Mouse (Mus musculus) c-Kit-positive CD71-positive TER-119-positive erythroid progenitor cells, embryonic 14.5 days (primary cell): ENCODE measurements at regions not wholly inside any gene's neighbourhood (a gene's known extent, or its start where the extent isn't known, plus 50 kb on each side); places are given as distances from the start of the nearest gene placed in this dataset.

Experiments used
- DNase-seq: peaks from one replicate; pipeline ENCODE4 v3.0.0-alpha.2; 2013; ENCODE audit warnings: low spot score

DNA sequence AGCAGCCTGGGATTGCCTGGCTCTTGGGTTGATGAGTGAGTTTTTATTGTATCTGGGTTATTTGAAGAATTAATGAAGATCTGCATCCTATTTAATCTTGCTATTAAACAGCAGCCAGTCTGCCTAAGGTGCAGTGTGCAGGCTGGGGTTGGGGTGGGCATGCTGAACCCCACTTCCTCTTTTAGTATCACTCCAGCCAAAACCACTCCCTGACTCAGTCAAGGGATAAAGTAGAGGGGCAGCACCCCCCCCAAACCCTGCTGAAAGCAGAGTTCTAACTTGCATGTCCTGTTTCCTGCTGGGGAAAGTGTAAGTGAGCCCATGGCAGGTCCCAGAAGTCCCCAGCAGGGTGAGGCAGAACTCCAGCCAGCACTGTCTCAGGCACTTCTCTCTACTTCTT lies 292.7 kb upstream of the Rtl1 start:
- no peak for DNase-seq

DNA sequence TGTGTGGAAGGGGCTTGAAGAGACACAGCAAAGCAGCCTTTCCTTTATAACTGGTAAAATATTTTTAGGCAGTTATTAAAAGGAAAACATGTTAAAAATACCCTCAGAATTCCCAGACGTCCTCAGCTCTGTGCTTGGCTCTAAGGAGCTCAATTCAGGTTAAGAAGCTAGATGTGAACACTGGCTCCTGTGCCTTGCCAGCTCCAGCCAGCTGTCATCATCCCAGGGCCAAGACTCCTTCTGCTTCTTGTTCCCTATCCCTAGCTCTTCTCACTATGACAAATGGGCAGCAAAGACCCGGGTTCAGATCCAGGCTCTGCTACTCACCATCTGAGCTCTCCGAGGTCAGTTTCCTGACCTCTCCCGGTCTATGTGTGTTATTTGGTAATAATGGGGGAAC lies 293.5 kb upstream of the Rtl1 start:
- DNase-seq, result no peak

DNA sequence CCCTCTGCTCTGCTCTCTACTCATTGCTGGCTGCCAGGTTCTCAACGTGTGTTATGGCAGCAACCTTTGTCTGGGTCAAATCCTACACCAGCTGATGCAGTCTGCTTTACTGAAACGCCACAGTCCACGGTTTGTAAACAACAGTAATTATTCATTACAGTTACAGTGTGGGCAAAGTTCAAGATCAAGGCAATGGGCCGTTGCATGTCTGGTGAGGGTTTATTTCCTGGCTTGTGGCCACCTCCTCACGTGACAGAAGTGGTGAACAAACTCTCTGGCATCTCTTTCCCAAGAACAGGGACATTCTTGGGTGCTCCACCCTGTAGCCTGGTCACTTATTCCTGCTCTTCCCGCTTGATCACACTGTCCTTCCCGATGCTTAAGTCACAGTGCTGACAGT lies 295.3 kb upstream of the Rtl1 start:
- DNase-seq, result no peak

DNA sequence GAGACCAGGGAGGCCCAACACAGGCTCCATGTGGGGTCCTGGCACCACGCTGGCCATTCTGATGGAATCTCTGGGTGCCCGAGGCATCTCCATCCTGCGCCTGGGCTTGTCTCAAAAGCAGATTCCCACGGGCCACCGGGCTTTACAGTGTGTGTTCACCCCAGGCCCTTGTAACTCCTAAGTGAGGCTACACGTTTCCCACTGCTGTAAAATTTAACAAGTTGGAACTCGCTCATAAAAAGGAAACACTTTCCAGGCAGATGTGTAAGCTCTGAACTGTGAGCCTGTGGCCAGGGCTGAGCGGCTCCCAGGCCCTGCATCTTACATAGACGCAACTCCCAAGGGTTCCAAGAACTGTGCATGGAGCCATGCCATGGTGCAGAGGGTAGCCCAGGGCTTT lies 296.3 kb upstream of the Rtl1 start:
- no peak for DNase-seq

DNA sequence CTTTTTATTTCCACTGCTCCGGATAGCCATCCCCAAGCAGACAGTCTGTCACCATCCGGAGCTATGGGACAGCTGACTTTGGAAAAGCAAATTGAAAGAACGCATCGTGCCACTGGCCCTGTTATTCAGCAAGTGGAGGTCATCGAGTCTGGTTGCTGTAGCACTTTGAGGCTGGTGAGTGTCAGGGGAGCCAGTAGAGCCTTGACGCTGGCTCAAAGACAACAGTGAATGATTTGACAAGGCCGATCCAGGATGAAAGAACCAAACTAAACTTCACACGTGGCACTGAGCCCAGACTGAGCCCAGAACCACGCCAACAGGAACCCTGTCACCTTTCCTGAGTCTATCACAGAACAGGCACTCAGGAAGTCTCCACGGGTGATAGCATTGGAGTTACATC lies 296.8 kb upstream of the Rtl1 start:
- no peak for DNase-seq

DNA sequence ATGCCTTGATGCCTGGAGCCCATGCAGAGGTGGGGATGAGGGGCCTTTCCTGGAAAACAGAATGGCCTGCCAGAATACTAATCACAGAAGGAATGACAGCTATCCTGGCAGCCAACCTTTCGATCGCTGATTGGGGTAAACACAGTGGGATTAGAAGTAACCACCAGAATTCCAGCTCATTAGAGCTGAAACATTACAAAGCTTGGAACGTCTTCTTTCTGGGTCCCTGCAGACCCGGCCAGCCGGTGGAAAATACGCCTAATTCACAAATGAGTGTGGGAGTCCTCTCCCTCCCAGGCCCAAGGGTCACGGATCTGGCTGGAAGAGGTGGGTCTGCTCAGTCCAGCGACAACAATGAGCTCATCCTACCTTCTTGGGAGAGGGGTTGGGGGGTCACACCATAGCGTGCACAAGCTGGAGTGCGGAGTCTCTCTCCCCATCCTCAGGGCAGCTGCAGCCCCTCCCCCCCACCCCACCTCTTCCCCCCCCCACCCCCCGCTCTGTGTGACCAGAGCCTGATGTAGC lies 297.8 kb upstream of the Rtl1 start:
- no peak for DNase-seq

DNA sequence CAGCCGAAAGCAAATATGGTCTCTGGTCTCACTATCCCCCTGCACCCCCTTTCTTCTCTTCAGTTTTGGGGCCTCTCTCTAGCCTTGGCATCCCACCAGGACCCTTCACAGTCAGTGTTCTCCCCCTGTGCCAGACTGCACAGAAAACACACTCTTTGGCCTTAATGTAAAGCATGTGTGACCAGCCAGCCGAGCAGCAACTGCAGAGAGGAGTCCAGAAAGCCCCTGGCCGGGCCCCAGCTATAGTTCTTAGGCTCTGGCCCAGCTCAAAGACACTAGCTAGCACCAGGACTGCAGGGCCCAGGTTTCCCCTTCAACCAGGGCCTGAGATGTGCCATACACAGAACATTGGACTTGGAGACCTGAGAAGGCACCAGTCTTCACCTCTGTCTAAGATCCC lies 299.3 kb upstream of the Rtl1 start:
- no peak for DNase-seq

DNA sequence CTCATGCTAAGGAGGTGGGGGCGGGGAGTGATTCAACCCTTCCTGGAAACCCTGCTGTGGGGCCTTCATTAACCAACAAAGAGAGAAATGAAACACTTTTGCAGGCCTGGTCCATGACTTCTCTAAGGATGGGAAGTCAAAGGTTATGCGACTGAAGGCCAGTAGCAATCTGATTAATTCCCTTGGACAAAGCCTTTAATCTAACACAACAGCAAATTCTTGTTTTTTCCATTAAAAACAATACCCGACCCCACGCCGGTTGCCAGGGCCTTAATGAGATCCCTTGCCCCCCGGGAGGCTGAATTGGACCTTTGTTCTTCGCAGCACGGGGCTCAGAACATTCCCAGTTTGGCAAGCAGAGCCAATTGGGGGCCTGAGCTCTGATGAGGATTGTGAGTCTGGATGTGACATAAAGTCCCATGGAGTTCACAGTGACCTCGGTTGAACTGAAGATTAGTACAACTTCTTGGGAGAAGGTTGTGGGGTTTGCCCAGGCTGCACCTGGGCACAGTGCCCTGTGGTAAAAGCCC lies 310.9 kb upstream of the Rtl1 start:
- no peak for DNase-seq

DNA sequence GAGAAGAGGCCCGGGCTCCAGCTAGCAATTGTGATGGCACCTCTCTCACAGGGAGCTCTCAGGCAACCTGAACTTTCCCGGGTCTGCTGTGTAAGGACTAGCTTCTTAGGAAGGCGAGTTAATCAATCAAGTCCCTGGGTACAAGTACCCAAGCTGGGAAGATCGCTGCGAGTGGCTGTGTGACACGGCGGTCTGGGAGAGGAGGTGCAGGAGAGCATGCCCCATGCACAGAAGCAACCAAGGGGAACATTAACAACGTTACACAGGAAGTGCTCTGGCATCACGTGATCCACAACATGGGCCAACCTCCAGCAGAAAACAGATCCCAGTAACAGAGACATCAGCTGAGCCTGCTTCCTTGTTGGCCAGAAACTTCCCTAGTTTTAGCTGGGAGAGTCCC lies 311.4 kb upstream of the Rtl1 start:
- DNase-seq, result no peak

DNA sequence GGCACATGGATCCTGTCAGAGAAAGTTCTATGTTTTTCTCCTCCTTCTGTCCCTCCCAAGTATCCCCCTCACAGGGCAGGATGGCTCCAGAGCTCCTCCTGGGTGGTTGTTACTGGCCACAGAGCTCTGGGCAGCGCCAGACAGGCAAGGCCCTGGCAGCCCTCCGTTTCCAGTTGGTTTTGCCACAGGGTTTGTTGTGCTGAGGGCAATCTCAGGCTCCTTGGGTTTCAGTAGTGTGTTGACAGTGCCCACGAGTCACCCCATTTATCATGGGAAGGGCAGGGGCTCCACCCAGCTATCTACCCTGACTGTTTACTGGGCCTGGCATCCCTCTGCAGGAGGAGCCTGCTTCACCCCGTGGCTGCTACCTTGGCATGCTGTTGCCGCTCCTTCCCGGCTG lies 317.6 kb upstream of the Rtl1 start:
- DNase-seq, result no peak

DNA sequence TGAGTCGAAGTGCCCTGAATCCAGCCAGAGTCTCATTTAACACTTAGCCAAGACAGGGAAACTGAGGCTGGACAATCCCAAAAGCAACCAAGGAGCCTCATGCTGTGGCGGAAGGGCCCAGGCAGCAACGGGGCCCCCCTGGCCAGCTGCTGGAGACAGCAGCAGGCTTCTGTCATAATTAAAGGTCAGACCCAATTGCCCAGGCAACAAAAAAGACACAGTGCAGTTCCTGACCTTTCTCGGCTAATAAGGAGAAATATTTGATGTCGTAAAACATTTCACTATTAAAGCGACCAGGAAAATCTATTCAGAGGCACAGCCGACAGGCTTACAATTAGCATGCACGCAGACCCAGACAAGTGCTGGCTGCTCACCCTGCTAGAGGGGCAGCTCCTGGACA lies 318.8 kb upstream of the Rtl1 start:
- DNase-seq, result no peak

DNA sequence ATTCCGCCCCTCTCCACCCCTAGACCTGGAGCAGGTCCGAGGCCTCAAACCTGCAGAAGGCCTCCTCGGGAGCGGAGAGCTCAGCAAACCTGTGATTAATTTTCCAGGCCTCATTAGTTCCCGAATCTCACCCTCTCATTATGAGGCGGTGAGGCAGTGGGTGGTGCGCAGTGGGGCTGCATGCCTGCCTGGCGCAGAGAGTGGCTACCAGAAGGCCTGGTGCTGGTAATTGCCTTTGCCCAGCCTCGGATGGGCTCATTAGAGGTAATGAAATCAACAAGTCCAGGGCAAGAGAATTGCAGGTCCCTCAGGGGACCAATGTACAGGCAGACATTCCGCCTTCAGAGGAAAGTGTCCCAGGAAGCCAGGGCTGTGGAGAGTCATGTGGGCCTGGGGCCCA lies 322.0 kb upstream of the Rtl1 start:
- no peak for DNase-seq

DNA sequence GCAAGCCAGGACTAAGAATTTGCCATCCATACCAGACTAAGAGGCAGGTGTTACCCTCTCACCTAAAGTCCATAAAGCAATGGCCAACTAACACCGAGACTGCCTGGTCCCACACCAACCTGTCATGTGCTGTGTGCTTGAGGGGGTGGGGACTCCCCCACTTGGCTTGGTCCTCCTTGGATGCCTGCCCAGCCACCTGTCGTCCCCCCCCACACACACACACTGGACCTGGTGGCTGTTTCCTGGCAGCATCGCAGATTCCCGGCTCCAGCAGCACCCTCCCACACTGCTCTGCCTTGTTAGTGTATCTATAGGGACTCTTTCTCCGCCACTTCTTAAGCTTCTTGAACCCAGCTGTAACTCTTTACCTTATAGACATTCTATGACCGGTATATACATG lies 325.7 kb upstream of the Rtl1 start:
- no peak for DNase-seq

DNA sequence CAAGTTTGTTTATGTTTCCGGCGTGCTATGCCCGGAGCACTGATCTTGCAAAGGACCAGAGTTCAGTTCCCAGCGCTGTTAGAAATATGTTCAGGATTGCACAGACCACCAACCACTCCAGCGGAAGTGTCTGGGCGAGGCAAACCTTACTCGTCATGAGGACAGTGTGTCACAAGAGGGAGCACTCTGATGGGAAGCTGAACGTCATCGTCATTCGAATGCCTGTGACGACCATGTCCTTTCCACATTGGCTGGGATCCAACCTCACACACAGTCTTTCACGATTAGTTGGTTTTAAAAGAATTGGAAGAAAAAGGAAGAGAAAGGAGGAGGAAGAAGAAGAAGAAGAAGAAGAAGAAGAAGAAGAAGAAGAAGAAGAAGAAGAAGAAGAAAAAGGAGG lies 326.5 kb upstream of the Rtl1 start:
- DNase-seq, result no peak

DNA sequence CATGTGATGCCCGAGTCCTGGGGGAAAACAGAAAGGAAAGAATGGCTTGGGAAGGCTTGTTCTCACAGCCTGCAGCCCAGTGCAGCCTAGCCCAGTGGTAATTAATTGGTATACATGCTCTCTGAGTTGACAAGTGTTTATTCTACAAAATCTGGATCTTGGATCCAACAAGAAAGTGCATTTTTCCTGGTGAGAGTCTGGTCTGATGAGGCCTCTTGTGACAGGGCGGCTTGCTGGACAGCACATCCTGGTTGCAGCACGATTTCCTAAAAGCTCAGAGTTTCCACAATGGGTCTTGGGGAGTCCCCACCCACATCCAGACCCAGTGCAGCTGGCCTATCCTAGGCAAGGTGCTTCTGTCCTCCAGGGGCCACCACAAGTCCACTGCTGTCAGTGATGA lies 332.7 kb upstream of the Dio3 start:
- DNase-seq, result no peak

DNA sequence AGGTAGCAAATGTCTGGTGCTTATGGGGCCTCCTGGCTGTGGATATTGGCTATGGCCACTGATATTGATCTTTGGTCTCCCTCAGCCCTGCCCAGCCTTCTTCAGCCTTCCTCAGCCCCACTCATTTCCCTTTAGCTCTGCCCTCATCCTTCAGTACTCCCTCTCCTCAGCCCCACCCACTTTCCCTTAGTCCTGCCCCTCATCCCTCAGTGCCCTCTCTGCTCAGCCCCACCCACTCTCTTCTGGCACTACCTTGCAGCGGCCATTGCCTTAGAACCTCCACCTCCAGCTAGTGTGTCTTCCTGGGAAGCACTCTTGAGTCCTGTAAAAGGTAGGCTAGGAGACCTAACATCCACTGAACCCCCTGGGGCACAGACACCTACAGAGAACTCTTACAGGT lies 331.9 kb upstream of the Dio3 start:
- no peak for DNase-seq

DNA sequence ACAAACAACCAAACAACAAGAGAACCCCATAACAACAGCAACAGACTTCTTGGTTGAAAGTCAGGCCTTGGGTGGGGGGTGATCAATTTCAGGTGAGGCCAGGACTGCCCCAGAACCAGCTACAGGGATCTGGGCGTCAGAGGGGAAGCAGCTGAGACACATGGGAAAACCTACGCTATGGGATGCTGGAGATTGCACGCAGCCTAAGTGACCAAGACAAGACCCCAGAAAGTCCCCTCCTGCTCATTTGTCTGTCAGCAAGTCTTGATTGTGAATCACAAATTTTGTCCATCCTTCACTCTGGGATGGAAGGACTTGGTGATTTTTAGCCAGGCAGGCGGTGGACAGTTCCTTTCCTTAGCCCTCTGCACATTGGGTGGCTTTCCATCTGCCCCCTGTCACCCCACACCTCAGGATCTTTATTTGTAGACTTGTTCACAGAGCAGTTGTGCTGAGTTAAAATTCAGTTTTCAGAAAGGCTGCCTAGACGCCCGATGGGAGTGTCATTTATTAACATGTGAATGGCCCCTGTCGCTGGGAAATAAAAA lies 330.9 kb upstream of the Dio3 start:
- DNase-seq, result no peak

DNA sequence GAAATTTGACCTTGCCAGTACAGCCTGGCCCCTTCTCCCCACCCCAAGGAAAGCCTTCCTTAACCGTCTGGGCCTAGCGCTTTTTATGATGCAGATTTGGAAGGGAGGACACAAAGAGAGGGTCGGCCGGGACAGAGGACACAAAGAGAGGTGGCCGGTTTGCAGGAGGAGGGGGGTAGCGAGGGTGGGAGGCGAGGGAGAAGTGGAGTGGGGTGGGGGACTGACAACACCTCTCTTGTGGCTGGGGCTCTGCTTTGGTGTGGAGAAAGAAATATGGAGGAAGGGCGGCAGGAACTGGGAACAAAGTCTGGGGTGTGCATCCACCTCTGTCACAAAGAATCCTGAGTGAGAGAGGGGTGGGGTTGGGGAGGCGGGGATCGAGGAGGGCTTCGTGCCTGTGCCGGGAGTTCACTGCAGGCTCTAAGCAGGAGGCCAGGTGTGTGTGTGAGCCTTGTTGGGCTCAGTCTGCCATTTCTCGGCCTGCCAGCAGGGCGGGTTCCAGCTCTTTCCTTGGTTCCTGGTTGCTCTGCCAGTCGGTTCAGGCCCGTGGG lies 330.4 kb upstream of the Dio3 start:
- no peak for DNase-seq

DNA sequence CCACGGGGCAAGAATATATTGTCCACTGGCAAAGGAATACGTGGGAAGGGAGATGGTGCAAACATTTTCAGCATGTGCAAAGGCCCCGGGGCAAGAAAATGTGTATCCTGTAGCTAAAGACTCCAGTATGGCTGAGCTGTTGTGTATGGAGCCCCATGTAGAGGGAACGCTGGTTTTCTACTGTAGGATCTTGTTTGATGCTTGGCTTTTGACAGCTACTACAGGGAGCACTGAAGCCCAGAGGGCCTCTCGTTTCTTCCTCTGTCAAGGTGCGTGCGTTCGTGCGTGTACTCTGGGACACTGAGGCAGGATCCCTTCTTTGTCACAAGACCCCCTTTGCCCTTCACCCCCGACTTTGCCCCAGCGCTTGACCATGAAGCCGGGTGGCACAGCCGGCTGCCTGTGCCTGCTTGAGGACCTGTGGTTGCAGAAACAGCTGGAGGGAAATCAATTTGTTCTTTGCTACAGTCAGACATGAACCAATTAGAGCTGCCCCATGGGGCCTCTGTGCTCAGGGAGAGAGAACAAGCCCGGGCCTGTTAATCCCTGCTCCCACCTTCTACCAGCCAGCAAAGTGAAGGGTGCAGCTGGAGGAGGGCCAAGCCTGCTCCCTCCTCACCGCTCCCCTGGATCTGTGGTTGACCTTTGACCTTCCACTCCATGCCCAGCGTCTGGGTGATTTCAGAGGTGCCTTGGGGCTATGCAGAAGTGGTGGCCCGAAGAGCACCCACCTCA lies 329.5 kb upstream of the Dio3 start:
- no peak for DNase-seq

DNA sequence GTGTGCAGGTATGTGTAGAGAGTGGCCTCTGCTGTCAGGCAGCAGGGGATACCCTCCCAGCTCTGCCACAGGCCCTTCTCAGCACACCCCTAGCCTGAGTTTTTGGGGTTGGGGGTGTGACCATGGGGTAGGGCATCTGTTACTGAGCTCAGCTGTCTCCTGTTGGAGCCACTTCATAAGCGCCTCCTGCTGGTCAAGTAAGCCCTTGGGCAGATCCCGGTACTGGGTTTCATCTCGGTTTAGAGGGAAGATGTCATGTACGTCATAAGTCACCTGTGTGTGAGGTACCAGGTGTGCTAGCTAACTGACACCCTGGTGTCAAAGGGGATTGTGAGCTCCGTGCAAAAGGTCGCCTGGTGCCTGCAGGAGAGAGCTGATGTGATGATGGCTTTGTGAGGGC lies 328.2 kb upstream of the Dio3 start:
- no peak for DNase-seq

DNA sequence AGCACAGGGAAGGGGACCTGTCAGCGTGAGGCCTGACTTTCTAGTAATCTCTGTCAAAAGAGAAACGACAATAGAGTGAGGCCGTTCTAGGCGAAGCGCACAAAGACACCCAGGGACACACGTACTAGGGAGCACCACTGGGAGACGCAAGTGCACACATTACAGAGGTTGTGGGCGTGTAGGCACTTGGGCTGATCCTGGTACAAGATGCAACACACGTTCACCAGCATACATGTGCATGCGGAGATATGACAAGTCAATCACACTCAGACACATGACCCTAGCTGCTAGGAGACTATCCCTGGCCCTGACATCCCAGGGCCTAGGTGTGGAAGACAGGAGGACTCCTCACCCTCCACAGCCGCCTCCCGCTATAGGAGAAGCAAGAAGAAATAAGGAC lies 327.4 kb upstream of the Dio3 start:
- DNase-seq, result no peak

DNA sequence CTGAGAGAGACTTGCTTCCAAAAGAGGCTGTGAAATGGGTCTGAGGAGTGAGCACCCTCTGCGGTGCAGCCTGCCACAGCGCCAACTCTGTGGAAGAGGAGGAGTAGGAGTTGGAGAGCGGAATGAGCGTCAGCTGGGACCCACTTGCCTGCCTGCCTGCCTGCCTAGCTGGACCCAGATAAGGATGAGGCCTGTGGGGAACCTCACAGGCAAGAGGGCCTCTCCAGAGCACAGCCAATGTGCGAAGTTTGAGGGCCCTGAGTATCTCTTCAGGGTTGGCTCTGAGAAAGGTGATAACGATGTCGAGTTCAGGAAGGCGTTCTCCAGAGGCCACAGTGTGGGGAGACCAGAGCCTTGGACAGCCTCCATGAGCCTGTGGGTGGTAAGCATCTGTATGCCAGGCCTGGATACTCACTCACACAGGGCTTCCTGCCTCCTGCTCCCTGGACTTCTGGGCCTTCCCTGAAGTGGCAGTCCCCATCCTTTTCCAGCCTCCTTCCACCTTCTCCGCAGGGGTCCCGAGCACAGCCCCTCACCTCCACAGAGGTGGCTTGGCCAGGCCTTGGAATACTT lies 326.9 kb upstream of the Dio3 start:
- DNase-seq, result no peak

DNA sequence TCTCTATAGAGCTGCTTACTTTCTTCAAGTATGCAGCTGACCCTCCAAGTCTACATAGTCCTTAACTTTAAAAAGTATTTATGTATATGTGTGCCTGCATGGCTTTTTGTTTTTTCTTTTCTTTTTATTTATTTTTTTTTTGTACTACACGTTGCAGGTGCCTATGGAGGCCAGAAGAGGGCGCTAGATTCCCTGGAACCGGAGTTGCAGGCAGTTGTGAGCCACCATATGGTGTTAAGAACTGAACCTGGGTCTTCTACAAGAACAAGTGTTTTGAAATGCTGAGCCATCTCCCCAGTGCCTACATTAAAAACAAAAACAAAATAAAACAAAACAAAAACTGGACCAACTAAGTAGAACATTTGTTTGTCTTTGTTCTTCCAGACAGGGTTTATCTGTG lies 325.9 kb upstream of the Dio3 start:
- DNase-seq, result no peak
